Mouse (Mus musculus): ENCODE measurements around the gene Gm20825. TPM values are rescaled to one million over a fixed set of nuclear protein-coding genes. Genes with fewer than 3 reads are reported as not detected.
"Not testable (repeated sequence)": the region's sequence is repeated elsewhere in the genome, so short reads cannot be mapped to it uniquely, and the experiment has no call there.

Gene Gm20825
- not detected in 2 replicates for total RNA-seq (2014; rRNA removed; ENCODE audit: low replicate concordance)
- not detected in 2 replicates for polyA plus RNA-seq (2015; fragmentation: Nextera tagmentation; extraction: Ambion mirVana)

DNA sequence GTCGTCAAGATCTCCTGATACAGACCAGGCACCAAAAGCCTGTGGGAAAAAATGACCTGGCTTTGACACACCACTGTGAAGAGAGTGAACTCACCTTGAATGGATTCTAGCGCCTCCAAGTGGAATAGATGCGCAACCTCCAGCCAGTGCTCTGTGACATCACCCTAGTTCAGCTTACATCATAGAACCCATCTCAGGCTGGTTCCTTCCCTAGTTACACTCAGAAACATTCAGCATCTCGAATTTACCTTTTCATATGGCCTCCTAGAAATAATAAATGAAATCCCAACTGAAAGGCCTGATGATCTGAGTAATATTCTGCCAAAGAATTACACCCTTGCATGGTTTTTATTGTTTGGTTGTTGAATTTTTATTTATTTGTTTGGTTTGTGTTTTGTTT, at the start of gene Gm20825:
Gm20825 (minus strand) TSS at position 101 of the 400 bp plus-strand sequence.
- H3K9me3 ChIP-seq (replicated peaks; ENCODE audit: control insufficient read depth, low read length); H3K9ac ChIP-seq (replicated peaks; ENCODE audit: low read depth, low read length); H3K27me3 ChIP-seq (ENCODE audit: control insufficient read depth, insufficient read depth, low read length); H3K4me1 ChIP-seq (ENCODE audit: control insufficient read depth, insufficient read depth); H3K36me3 ChIP-seq (replicated peaks; ENCODE audit: control insufficient read depth, insufficient read depth, low read length); H3K27ac ChIP-seq (ENCODE audit: low read depth); ATAC-seq (ENCODE audit: insufficient read depth, low read depth); H3K4me2 ChIP-seq (ENCODE audit: low read depth, low read length); H3K4me3 ChIP-seq (ENCODE audit: low read depth, low read length); DNase-seq (ENCODE audit: low spot score): not testable (repeated sequence)
- WGBS, result 38% methylated on average over 2 of the region's 4 CpGs

Other genes with a start within 250 kb of the Gm20825 start
- gene Gm29049, start 74.3 kb downstream of the Gm20825 start, total RNA-seq (2014; rRNA removed; ENCODE audit: low replicate concordance), result not detected in 2 replicates
- not detected in 2 replicates for gene Gm29049, start 74.3 kb downstream of the Gm20825 start, polyA plus RNA-seq (2015; fragmentation: Nextera tagmentation; extraction: Ambion mirVana)
- not detected in 2 replicates for gene Gm20824, start 186.4 kb upstream of the Gm20825 start, total RNA-seq (2014; rRNA removed; ENCODE audit: low replicate concordance)
- not detected in 2 replicates for gene Gm20824, start 186.4 kb upstream of the Gm20825 start, polyA plus RNA-seq (2015; fragmentation: Nextera tagmentation; extraction: Ambion mirVana)